Mouse (Mus musculus) cerebellum, adult 11 months (tissue): ENCODE measurements around the gene Map3k21.

ENCODE experiments used
- DNase-seq: peaks from one replicate; pipeline ENCODE4 v3.0.0; 2022

Map3k21 gene

GRCm38 (mm10) chr8:125910365-125911228, at the start of gene Map3k21:
TSS of gene Map3k21 (plus strand) at chr8:125910450.
- DNase-seq, result no peak

- no peak for DNase-seq
These were observed 44.1 kb upstream of the Map3k21 start for GRCm38 (mm10) chr8:125866125-125866524.

DNA sequence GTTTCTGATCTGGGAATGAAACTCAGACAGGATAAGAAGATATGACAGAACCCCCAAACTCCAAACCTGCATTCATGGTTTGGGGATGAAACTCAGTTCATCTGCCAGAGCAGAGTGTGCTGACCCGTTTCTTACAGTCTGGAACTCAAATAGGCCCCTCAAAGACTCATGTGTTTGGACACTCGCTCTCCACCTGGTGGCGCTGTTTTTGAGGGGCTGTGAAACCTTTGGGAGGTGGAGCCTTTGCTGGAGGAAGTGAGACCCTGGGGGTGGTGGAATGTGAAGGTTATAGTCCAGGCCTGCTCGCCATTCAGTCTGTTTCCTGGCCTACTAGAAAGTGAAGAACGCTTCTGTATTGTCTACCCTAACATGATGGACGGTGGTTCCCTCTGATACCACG, 41.7 kb upstream of the Map3k21 start:
- no peak for DNase-seq

DNA sequence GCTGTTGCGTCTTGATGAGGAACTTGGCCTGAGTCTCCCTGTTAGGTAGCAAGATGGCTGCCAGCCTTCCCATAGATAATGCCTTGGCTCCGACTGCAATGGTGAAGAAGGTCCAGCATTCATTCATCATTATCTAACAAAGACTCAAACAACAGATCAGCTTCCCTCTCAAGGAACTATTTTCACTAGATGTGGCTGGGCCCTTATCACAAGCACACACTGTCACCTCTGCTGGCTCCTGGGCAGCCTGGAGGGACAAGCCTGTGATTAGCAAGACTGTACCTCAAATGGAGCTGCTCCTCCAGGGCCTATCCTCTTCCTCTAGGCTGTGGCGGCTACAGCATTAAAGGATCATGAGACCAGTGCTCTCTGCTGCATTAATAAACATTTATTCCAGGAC, 40.5 kb upstream of the Map3k21 start:
- no peak for DNase-seq

- no peak for DNase-seq
These were observed 40.0 kb upstream of the Map3k21 start for GRCm38 (mm10) chr8:125870179-125870702.

GRCm38 (mm10) chr8:125870821-125871321, 39.4 kb upstream of the Map3k21 start:
- peak; percentile 48 for DNase-seq

- DNase-seq, result no peak
These were observed 37.6 kb upstream of the Map3k21 start for GRCm38 (mm10) chr8:125872501-125873249.

- no peak for DNase-seq
These were observed 37.1 kb upstream of the Map3k21 start for GRCm38 (mm10) chr8:125873250-125873534.

DNA sequence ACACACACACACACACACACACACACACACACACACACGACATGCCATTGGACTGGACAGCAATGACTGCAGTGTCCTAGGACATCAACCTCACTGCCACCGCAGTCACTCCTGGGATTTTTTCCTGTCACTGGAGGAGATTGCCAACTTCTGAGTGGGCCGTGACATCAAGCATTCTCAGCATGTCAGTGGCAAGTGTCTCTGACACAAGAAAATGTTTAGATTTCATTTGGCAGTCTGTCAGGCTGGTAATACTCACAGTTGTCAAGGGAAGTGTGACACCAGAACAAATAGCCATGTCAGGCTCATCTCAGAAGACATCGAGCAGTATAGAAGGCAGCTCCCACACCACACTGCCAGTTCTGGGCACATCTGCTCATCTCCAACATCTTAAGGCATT, 29.8 kb upstream of the Map3k21 start:
- no peak for DNase-seq

DNA sequence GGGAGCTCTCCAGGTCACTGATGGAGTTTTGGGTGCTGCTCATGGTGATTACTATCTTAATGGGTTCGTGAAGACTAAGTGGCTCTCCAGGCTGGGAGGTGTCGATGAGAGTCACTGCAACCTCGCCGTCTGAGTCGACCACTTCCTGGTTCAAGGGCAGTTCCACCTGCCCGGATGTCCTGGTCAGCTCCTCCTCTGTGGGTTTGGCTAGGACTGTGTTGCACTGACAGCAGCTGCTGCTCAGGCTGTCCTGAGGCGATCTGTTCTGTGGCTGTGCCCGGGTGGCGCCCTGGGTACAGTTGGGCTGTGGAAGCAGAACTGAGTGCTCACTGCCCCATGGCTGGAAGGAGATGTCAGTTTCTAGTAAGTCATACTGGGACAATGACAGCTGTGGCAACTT, 22.7 kb upstream of the Map3k21 start:
- no peak for DNase-seq

- DNase-seq, result no peak
These were observed 20.3 kb upstream of the Map3k21 start for GRCm38 (mm10) chr8:125889920-125890319.

- no peak for DNase-seq
These were observed 12.9 kb upstream of the Map3k21 start for GRCm38 (mm10) chr8:125897388-125897787.

DNA sequence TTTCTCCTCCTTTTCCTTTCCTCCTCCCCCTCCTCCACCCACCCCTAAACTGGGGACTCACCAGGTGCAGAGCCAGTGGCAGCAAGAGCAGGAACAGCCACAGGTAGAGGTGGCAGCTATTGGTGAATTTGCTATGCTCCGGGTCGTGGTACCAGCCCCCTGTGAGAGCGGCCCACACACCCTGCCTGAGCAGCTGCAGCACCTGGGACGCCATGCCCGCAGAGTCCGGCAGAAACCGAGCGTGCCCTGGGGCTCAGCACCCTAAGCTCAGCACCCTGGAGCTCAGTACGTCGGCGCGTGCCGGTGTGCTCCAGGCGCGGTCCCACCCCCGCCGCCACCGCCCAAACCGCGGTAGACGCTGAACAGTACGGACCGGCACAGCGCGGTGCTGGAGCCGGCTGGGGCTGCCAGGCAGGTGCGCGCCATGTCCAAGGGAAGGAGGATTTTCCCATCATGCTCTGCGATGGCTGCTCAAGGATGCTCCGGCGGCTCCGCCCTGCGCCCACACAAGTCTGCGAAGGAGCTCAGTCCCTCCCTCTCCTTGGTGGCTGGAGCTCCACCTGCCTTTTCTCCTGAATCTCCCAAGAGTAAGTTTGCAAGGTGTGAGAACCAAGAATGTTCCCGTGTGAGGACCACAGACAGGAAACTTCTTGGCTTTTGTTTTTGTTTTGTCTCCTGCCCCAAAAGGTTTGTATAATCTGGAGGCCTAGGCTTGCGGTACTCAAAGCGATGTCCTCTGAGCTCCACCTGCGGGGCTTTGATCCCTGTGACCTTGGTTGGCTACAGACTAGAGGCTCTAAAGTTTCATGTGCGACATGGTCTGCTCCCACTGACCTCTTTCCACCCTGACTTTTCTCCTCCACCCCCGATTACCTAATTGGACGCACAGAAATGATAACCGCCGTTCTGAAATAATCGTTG, 12.1 kb upstream of the Map3k21 start, which contains the start of gene Pcnx2:
TSS of gene Pcnx2 (minus strand) at position 450 of the 921 bp plus-strand sequence.
- peak; percentile 85 for DNase-seq

GRCm38 (mm10) chr8:125898899-125899298, 11.4 kb upstream of the Map3k21 start:
- DNase-seq, result peak; percentile 56

DNA sequence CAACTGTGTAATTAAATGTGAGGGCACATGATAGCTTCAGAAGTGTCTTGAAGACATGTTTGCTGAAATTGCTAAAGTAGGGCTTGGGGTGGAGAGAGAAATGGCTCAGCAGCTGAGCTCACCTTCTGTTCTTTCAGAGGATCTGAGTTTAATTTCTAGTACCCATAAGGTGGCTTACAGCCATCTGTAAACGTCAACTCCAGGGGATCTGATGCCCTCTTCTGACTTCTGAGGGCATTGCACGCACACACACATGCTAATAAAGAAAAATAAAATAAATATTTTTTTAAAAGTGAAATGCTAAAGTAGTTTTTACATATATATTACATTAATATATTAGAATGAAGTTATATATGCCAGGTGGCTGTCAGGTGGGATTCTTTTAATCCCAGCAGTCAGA, 9.1 kb upstream of the Map3k21 start:
- no peak for DNase-seq

DNA sequence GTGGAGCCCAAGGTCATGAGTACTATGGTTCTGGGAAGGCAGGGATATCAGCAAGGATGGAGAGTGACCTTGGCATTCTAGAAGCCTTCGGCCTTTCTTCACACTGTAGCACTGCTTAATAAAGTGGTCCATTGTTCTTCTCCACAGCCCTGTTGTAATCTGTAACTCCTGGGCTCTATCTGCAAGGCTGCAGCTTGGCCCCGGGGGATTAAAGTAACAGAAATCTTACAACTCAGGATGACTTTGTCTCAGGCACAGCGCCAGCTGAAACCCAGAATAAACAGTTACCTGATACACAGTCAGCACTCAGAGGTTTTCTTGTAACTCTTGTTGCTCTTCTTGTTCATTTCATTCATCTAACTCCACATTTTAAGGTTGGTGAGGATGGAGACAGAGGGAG, 7.7 kb upstream of the Map3k21 start:
- no peak for DNase-seq

GRCm38 (mm10) chr8:125905341-125905740, 4.9 kb upstream of the Map3k21 start:
- DNase-seq, result no peak

DNA sequence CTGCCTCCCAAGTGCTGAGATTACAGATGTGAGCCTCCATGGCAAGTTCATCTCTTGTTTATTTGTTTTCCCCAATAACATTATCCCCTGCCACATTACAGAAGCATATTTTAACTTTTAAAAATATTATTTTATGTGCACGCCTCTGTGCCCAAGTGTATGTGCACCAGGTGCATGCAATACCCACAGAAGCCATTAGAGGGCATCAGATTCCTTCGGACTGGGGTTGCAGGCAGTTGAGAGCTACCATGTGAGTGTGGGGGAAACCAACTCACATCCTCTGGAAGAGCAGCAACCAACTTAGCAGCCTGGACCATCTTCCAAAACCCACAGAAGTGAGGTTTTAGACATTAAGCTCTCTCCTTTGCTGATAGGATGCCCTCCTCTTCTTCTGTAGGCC, 2.9 kb upstream of the Map3k21 start:
- no peak for DNase-seq

- no peak for DNase-seq
These were observed 437 bp upstream of the Map3k21 start for GRCm38 (mm10) chr8:125909661-125910364.

DNA sequence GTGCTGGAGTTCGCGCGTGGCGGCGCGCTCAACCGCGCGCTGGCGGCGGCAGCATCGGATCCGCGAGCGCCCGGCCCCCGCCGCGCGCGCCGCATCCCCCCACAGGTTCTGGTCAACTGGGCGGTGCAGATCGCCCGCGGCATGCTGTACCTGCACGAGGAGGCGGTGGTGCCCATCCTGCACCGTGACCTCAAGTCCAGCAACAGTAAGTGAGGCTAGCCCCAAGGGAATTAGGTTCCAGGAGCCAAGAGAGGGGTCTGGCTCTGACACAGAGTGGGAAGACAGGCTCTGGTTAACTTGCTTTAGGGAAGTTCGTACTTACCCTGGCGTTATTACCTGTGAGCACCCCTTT, 955 bp downstream of the Map3k21 start:
- DNase-seq, result no peak

DNA sequence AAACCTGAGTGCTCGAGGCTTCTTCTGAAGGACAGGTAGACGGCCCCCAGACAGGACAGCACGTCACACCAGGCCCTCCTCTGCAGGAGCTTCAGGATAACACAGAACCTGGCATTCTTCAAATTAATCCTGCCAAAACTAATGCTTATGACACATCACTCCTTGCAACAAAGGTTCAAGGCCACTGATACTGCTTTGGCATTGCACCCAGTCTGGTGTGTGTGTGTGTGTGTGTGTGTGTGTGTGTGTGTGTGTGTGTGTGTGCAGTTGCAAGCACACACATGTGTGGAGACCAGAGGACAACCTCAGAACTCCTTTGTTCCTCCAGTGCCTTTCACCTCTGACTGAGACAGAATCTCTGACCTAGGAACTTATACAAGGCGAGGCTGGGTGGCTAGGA, 3.0 kb downstream of the Map3k21 start:
- DNase-seq, result no peak

- DNase-seq, result no peak
These were observed 4.1 kb downstream of the Map3k21 start for GRCm38 (mm10) chr8:125914386-125914785.
